Mouse (Mus musculus): ENCODE measurements around the gene Rhobtb1. TPM values are rescaled to one million over a fixed set of nuclear protein-coding genes. Genes with fewer than 3 reads are reported as not detected.

Rhobtb1 gene
- polyA plus RNA-seq, 1 experiment from 2014 or later, result 32.9 TPM

GRCm38 (mm10) chr10:69340001-69340400, 188.8 kb downstream of the Rhobtb1 start:
- Histone ChIP-seq H3K9ac (no peak overlapping the region), H3K4me3 (no peak overlapping the region), H3K27ac (ENCODE audit: poor library complexity, severe bottlenecking) (no peak overlapping the region), H3K4me1 (replicated peaks) (no peaks in the 10 kb centered on the region), H3K4me2 (no peak overlapping the region), H3K9me3 (replicated peaks) (no peaks in the 10 kb centered on the region), H3K36me3 (peaks cover 92% of the 10 kb centered on the region), H3K27me3 (replicated peaks) (no peaks in the 10 kb centered on the region)
- no peak for ATAC-seq (ENCODE audit: insufficient number of reproducible peaks, low FRiP score)
- WGBS, result 65% methylated on average over 6 of the region's 6 CpGs

Other genes with a start within 250 kb of the Rhobtb1 start
- 1.9 TPM in 2 replicates for gene A930033H14Rik, start 61.7 kb downstream of the Rhobtb1 start, polyA plus RNA-seq (2016; fragmentation: Nextera tagmentation; extraction: Ambion mirVana)
- 337 and 339 TPM in 2 replicates for gene Cdk1, start 201.5 kb downstream of the Rhobtb1 start, polyA plus RNA-seq (2016; fragmentation: Nextera tagmentation; extraction: Ambion mirVana)
- gene Ank3, start 247.3 kb downstream of the Rhobtb1 start, polyA plus RNA-seq (2016; fragmentation: Nextera tagmentation; extraction: Ambion mirVana), result 61.9 and 65.5 TPM in 2 replicates

All from heart, embryonic 12.5 days (tissue).